Mouse (Mus musculus): ENCODE data around the gene Zfp429. TPM values are rescaled to one million over a fixed set of nuclear protein-coding genes. Genes with fewer than 3 reads are reported as not detected.

The Zfp429 gene
- polyA plus RNA-seq, 2 experiments: 4.8 to 7.9 TPM

DNA sequence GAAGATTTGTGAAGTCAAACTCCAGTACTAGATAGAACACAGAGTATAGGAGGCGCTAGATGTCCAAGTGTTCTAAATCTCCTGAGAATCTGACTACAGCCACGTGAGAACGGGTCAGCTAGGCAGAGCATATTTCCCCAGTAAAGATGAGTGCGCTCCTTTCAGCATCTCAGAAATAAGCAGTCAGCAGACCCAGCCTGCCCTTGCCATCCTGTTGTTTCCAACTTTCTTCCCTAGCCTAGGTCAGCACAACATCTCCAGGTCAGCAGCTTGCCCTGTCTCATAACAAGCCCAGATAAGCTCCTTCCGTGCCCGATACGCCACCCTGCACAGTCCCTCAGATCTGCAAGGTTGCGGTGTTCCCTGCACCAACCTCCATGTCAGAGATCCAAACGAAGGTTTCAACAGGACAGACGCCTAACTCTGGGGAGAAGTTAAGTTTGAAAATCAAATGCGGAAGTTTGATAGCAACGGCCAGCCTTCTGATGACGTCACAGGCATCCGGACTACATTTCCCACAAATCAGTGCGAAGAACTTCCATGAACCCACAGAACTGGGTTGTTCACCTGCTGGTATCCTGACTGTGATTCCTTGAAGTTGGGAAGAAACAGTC lies 39.4 kb downstream of the Zfp429 start, which contains the start of the genes Gm28044 and Zfp953:
Gene Gm28044, minus strand, starts transcription at position 406 of the 614 bp plus-strand sequence.
Gene Zfp953, minus strand, starts transcription at position 475 of the 614 bp plus-strand sequence.
- no peaks in the 10 kb centered on the region for H3K27me3 ChIP-seq (ENCODE audit: control insufficient read depth, insufficient read depth, low read length)
- no peaks in the 10 kb centered on the region for H3K36me3 ChIP-seq (ENCODE audit: control insufficient read depth, insufficient read depth, low read length)
- WGBS: under 1% methylated on average over 15 of the region's 15 CpGs
- DNase-seq (ENCODE audit: low spot score): peak; percentile 93
- peak within 1 kb of the TSS; percentile 11; the same call in 1 of the 2 replicates for H3K27ac ChIP-seq (replicated peaks; ENCODE audit: low read depth, low read length)
- no peak for TF ChIP-seq POLR2A (IDR thresholded peaks at IDR 0.05; ENCODE audit: borderline replicate concordance, extremely low read depth, insufficient read depth, insufficient read length)
- no peaks in the 10 kb centered on the region for H3K9me3 ChIP-seq (ENCODE audit: control insufficient read depth, low read length)
- H3K4me2 ChIP-seq (replicated peaks; ENCODE audit: low read depth, low read length, severe bottlenecking): peak within 1 kb of the TSS; percentile 50
- peak within 1 kb of the TSS; percentile 68 for H3K9ac ChIP-seq (ENCODE audit: low read depth, low read length, severe bottlenecking)
- peak; percentile 95 for ATAC-seq (ENCODE audit: low FRiP score, low read depth)
- H3K4me3 ChIP-seq (replicated peaks; ENCODE audit: low read length): peak within 1 kb of the TSS; percentile 59
- no peaks in the 10 kb centered on the region for H3K4me1 ChIP-seq (ENCODE audit: control insufficient read depth, insufficient read depth, low read length)

GRCm38 (mm10) chr13:67351854-67352253 lies 47.8 kb downstream of the Zfp429 start:
- no peak for TF ChIP-seq POLR2A (IDR thresholded peaks at IDR 0.05; ENCODE audit: borderline replicate concordance, extremely low read depth, insufficient read depth, insufficient read length)
- Histone ChIP-seq H3K27me3 (ENCODE audit: control insufficient read depth, insufficient read depth, low read length) (no peaks in the 10 kb centered on the region), H3K4me2 (replicated peaks; ENCODE audit: low read depth, low read length, severe bottlenecking) (no peak overlapping the region), H3K27ac (replicated peaks; ENCODE audit: low read depth, low read length) (no peak overlapping the region), H3K4me3 (replicated peaks; ENCODE audit: low read length) (no peak overlapping the region), H3K9ac (ENCODE audit: low read depth, low read length, severe bottlenecking) (no peak overlapping the region), H3K36me3 (ENCODE audit: control insufficient read depth, insufficient read depth, low read length) (no peaks in the 10 kb centered on the region), H3K4me1 (ENCODE audit: control insufficient read depth, insufficient read depth, low read length) (no peaks in the 10 kb centered on the region), H3K9me3 (ENCODE audit: control insufficient read depth, low read length) (no peaks in the 10 kb centered on the region)
- no peak for DNase-seq (ENCODE audit: low spot score)
- ATAC-seq (ENCODE audit: low FRiP score, low read depth): no peak

DNA sequence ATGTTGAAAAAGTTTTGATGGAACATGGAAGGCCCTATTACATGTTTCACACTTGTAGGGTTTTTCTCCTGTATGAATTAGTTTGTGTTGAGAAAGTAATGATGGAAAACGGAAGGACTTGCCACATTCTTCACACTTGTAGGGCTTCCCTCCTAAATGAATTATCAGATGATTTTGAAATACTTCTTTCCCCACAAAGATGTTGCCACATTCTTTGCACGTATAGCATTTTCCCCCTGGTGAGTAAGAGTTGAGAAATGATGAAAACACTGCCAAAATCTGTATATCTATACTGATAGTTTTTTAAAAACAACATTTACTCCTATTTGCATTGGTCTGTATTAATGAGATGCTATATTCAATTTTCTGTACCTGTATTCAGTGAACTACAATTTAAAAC lies 56.2 kb downstream of the Zfp429 start:
- no peaks in the 10 kb centered on the region for H3K27me3 ChIP-seq (ENCODE audit: control insufficient read depth, insufficient read depth, low read length)
- H3K4me1 ChIP-seq (ENCODE audit: control insufficient read depth, insufficient read depth, low read length): no peaks in the 10 kb centered on the region
- ATAC-seq (ENCODE audit: low FRiP score, low read depth) (no peak), DNase-seq (ENCODE audit: low spot score) (no peak)
- H3K27ac ChIP-seq (replicated peaks; ENCODE audit: low read depth, low read length): no peak overlapping the region
- peaks cover 7% of the 10 kb centered on the region; the same call in 1 of the 2 replicates for H3K36me3 ChIP-seq (ENCODE audit: control insufficient read depth, insufficient read depth, low read length)
- H3K4me2 ChIP-seq (replicated peaks; ENCODE audit: low read depth, low read length, severe bottlenecking): no peak overlapping the region
- no peak overlapping the region for H3K4me3 ChIP-seq (replicated peaks; ENCODE audit: low read length)
- no peaks in the 10 kb centered on the region for H3K9me3 ChIP-seq (ENCODE audit: control insufficient read depth, low read length)
- 83% methylated on average over 2 of the region's 2 CpGs for WGBS
- TF ChIP-seq POLR2A (IDR thresholded peaks at IDR 0.05; ENCODE audit: borderline replicate concordance, extremely low read depth, insufficient read depth, insufficient read length): no peak
- H3K9ac ChIP-seq (ENCODE audit: low read depth, low read length, severe bottlenecking): no peak overlapping the region

Other genes starting within 250 kb of the Zfp429 start
- 4.2 and 6.3 TPM in 2 replicates for gene Rsl1, start 226.6 kb downstream of the Zfp429 start, polyA plus RNA-seq (2012; rRNA removed)
- gene Rsl1, start 226.6 kb downstream of the Zfp429 start, polyA plus RNA-seq (2014; fragmentation: Nextera tagmentation; extraction: Ambion mirVana): 5.6 and 6.4 TPM in 2 replicates
- gene Zfp455, start 205.3 kb downstream of the Zfp429 start, polyA plus RNA-seq (2012; rRNA removed): 0.99 and 1.6 TPM in 2 replicates
- gene Zfp455, start 205.3 kb downstream of the Zfp429 start, polyA plus RNA-seq (2014; fragmentation: Nextera tagmentation; extraction: Ambion mirVana): 1.7 TPM in 2 replicates
- gene Zfp458, start 121.4 kb downstream of the Zfp429 start, polyA plus RNA-seq (2012; rRNA removed): 1.5 and 2.0 TPM in 2 replicates
- 1.6 and 2.5 TPM in 2 replicates for gene Zfp458, start 121.4 kb downstream of the Zfp429 start, polyA plus RNA-seq (2014; fragmentation: Nextera tagmentation; extraction: Ambion mirVana)
- gene Zfp457, start 93.3 kb downstream of the Zfp429 start, polyA plus RNA-seq (2012; rRNA removed): 1.3 and 1.6 TPM in 2 replicates
- 0.54 and 0.85 TPM in 2 replicates for gene Zfp457, start 93.3 kb downstream of the Zfp429 start, polyA plus RNA-seq (2014; fragmentation: Nextera tagmentation; extraction: Ambion mirVana)
- 3.3 and 4.1 TPM in 2 replicates for gene Zfp595, start 67.2 kb downstream of the Zfp429 start, polyA plus RNA-seq (2012; rRNA removed)
- gene Zfp595, start 67.2 kb downstream of the Zfp429 start, polyA plus RNA-seq (2014; fragmentation: Nextera tagmentation; extraction: Ambion mirVana): 3.1 and 3.8 TPM in 2 replicates
- not detected in 2 replicates for gene Gm28044, start 39.3 kb downstream of the Zfp429 start, polyA plus RNA-seq (2012; rRNA removed)
- not detected in 2 replicates for gene Gm28044, start 39.3 kb downstream of the Zfp429 start, polyA plus RNA-seq (2014; fragmentation: Nextera tagmentation; extraction: Ambion mirVana)
- gene Zfp953, start 39.2 kb downstream of the Zfp429 start, polyA plus RNA-seq (2012; rRNA removed): 0.95 and 0.99 TPM in 2 replicates
- 1.4 and 1.5 TPM in 2 replicates for gene Zfp953, start 39.2 kb downstream of the Zfp429 start, polyA plus RNA-seq (2014; fragmentation: Nextera tagmentation; extraction: Ambion mirVana)
- gene Gm28041, start 24.1 kb downstream of the Zfp429 start, polyA plus RNA-seq (2012; rRNA removed): 0.15 and 0.38 TPM in 2 replicates
- gene Gm28041, start 24.1 kb downstream of the Zfp429 start, polyA plus RNA-seq (2014; fragmentation: Nextera tagmentation; extraction: Ambion mirVana): 0.68 and 0.87 TPM in 2 replicates
- gene Zfp456, start 24.0 kb downstream of the Zfp429 start, polyA plus RNA-seq (2012; rRNA removed): 0.73 and 1.1 TPM in 2 replicates
- gene Zfp456, start 24.0 kb downstream of the Zfp429 start, polyA plus RNA-seq (2014; fragmentation: Nextera tagmentation; extraction: Ambion mirVana): 1.7 and 2.7 TPM in 2 replicates
- gene Zfp459, start 21.6 kb upstream of the Zfp429 start, polyA plus RNA-seq (2012; rRNA removed): 0.53 and 0.72 TPM in 2 replicates
- 1.2 and 1.3 TPM in 2 replicates for gene Zfp459, start 21.6 kb upstream of the Zfp429 start, polyA plus RNA-seq (2014; fragmentation: Nextera tagmentation; extraction: Ambion mirVana)
- gene Zfp874a, start 51.8 kb upstream of the Zfp429 start, polyA plus RNA-seq (2012; rRNA removed): 3.8 and 5.5 TPM in 2 replicates
- gene Zfp874a, start 51.8 kb upstream of the Zfp429 start, polyA plus RNA-seq (2014; fragmentation: Nextera tagmentation; extraction: Ambion mirVana): 9.9 and 10.8 TPM in 2 replicates
- gene Zfp874b, start 84.4 kb upstream of the Zfp429 start, polyA plus RNA-seq (2012; rRNA removed): 3.9 and 4.3 TPM in 2 replicates
- gene Zfp874b, start 84.4 kb upstream of the Zfp429 start, polyA plus RNA-seq (2014; fragmentation: Nextera tagmentation; extraction: Ambion mirVana): 2.6 and 3.3 TPM in 2 replicates
- 4.9 and 7.7 TPM in 2 replicates for gene Zfp58, start 100.7 kb upstream of the Zfp429 start, polyA plus RNA-seq (2012; rRNA removed)
- 15.1 and 15.3 TPM in 2 replicates for gene Zfp58, start 100.7 kb upstream of the Zfp429 start, polyA plus RNA-seq (2014; fragmentation: Nextera tagmentation; extraction: Ambion mirVana)
- gene Gm26965, start 126.3 kb upstream of the Zfp429 start, polyA plus RNA-seq (2012; rRNA removed): not detected in 2 replicates
- gene Gm26965, start 126.3 kb upstream of the Zfp429 start, polyA plus RNA-seq (2014; fragmentation: Nextera tagmentation; extraction: Ambion mirVana): not detected in 2 replicates
- gene Zfp87, start 126.4 kb upstream of the Zfp429 start, polyA plus RNA-seq (2012; rRNA removed): 15.3 and 15.4 TPM in 2 replicates
- gene Zfp87, start 126.4 kb upstream of the Zfp429 start, polyA plus RNA-seq (2014; fragmentation: Nextera tagmentation; extraction: Ambion mirVana): 26.7 and 27.0 TPM in 2 replicates
- gene Zfp748, start 154.0 kb upstream of the Zfp429 start, polyA plus RNA-seq (2012; rRNA removed): 6.3 and 8.0 TPM in 2 replicates
- 12.9 and 16.1 TPM in 2 replicates for gene Zfp748, start 154.0 kb upstream of the Zfp429 start, polyA plus RNA-seq (2014; fragmentation: Nextera tagmentation; extraction: Ambion mirVana)
- 2.1 and 3.0 TPM in 2 replicates for gene Zfp729b, start 209.9 kb upstream of the Zfp429 start, polyA plus RNA-seq (2012; rRNA removed)
- 5.2 and 6.1 TPM in 2 replicates for gene Zfp729b, start 209.9 kb upstream of the Zfp429 start, polyA plus RNA-seq (2014; fragmentation: Nextera tagmentation; extraction: Ambion mirVana)
- not detected in 2 replicates for gene Gm49345, start 237.9 kb upstream of the Zfp429 start, polyA plus RNA-seq (2012; rRNA removed)
- not detected in 2 replicates for gene Gm49345, start 237.9 kb upstream of the Zfp429 start, polyA plus RNA-seq (2014; fragmentation: Nextera tagmentation; extraction: Ambion mirVana)
- 2.9 and 3.5 TPM in 2 replicates for gene Zfp729a, start 238.0 kb upstream of the Zfp429 start, polyA plus RNA-seq (2012; rRNA removed)
- gene Zfp729a, start 238.0 kb upstream of the Zfp429 start, polyA plus RNA-seq (2014; fragmentation: Nextera tagmentation; extraction: Ambion mirVana): 5.1 and 5.4 TPM in 2 replicates